8 mouse cellular contexts compared by ENCODE assay signal in genomic region chr5:123682372-123682771, GRCm38 (mm10). TPM values are rescaled to one million over a fixed set of nuclear protein-coding genes. Genes with fewer than 3 reads are reported as not detected.
DNase-seq lines count a peak whose midpoint lies in the region; ATAC-seq and TF ChIP-seq lines count a peak whose summit lies in the region.

No protein-coding gene starts in this region.

- WGBS in embryonic facial prominence, embryonic 13.5 days: 31% methylated on average over 4 of the region's 4 CpGs
- WGBS in intestine, embryonic 16.5 days: 36% methylated on average over 4 of the region's 4 CpGs

- H3K27ac ChIP-seq in left cerebral cortex, adult 2 months: peak overlapping the region; percentile 99; the same call in 1 of the 2 replicates
- H3K27ac ChIP-seq in embryonic facial prominence, embryonic 13.5 days: no peak overlapping the region
- peak overlapping the region; percentile 25; the same call in 1 of the 2 replicates for H3K27ac ChIP-seq in intestine, embryonic 16.5 days (ENCODE audit: low read length)

- H3K4me1 ChIP-seq in embryonic facial prominence, embryonic 13.5 days: peaks cover 24% of the 10 kb centered on the region
- peaks cover 19% of the 10 kb centered on the region for H3K4me1 ChIP-seq in intestine, embryonic 16.5 days (ENCODE audit: control insufficient read depth, insufficient read depth, low read length)

- H3K9me3 ChIP-seq in embryonic facial prominence, embryonic 13.5 days: no peaks in the 10 kb centered on the region
- H3K9me3 ChIP-seq in intestine, embryonic 16.5 days (ENCODE audit: control insufficient read depth, low read length): no peaks in the 10 kb centered on the region

- H3K27me3 ChIP-seq in embryonic facial prominence, embryonic 13.5 days: no peaks in the 10 kb centered on the region
- no peaks in the 10 kb centered on the region for H3K27me3 ChIP-seq in intestine, embryonic 16.5 days (replicated peaks; ENCODE audit: control insufficient read depth, insufficient read depth, low read length)

- no peak overlapping the region for H3K9ac ChIP-seq in embryonic facial prominence, embryonic 13.5 days
- H3K9ac ChIP-seq in intestine, embryonic 16.5 days (ENCODE audit: low read depth, low read length): peak overlapping the region; percentile 44; the same call in 1 of the 2 replicates

- TF ChIP-seq CTCF in left cerebral cortex, adult 2 months (IDR thresholded peaks at IDR 0.05): no peak

- peak overlapping the region; percentile 84 for H3K4me2 ChIP-seq in embryonic facial prominence, embryonic 13.5 days
- H3K4me2 ChIP-seq in intestine, embryonic 16.5 days (ENCODE audit: low read depth, low read length): peak overlapping the region; percentile 93

- no peak for DNase-seq in left cerebral cortex, adult 2 months (ENCODE audit: extremely low spot score in 1 of 2, low spot score in 2 of 2)
- DNase-seq in left cerebral cortex, postnatal 36 days (ENCODE audit: low spot score in 2 of 2): no peak
- DNase-seq in urinary bladder, postnatal 25 days (ENCODE audit: low spot score): no peak
- no peak for DNase-seq in urinary bladder, postnatal 36 days (ENCODE audit: low spot score in 2 of 2)

- intact Hi-C loops in left cerebral cortex, adult 2 months (cut with DNase I): no loop called here
- intact Hi-C loops in left cerebral cortex, postnatal 36 days (cut with DNase I): loop anchor here (5.0 kb wide), 1 partner anchor 55 kb away; no protein-coding TSS in a partner anchor

- peak overlapping the region; percentile 92 for H3K4me3 ChIP-seq in left cerebral cortex, adult 2 months
- peak overlapping the region; percentile 93 for H3K4me3 ChIP-seq in embryonic facial prominence, embryonic 13.5 days
- H3K4me3 ChIP-seq in intestine, embryonic 16.5 days (ENCODE audit: low read length): no peak overlapping the region; the same call in 1 of the 2 replicates

- no peaks in the 10 kb centered on the region; the same call in 1 of the 2 replicates for H3K36me3 ChIP-seq in embryonic facial prominence, embryonic 13.5 days
- no peaks in the 10 kb centered on the region for H3K36me3 ChIP-seq in intestine, embryonic 16.5 days (ENCODE audit: control insufficient read depth, insufficient read depth, low read length)

- ATAC-seq in embryonic facial prominence, embryonic 13.5 days (ENCODE audit: insufficient number of reproducible peaks, insufficient read depth, low FRiP score, low TSS enrichment, low read depth): no peak
- no peak for ATAC-seq in intestine, embryonic 16.5 days
- peak; percentile 83 for ATAC-seq in monocyte, adult 5-6 weeks (replicated peaks; ENCODE audit: insufficient number of reproducible peaks, low FRiP score, low TSS enrichment, poor library complexity, severe bottlenecking)
- no peak for ATAC-seq in frontal cortex, adult (ENCODE audit: low TSS enrichment)

RNA-seq across cellular contexts. Expression of gene Clip1, which starts 2.0 kb away (rescaled TPM):
- total RNA-seq in left cerebral cortex, adult 2 months (2021): 100 to 1,000 TPM; 139 TPM
- 100 to 1,000 TPM; 117 to 144 TPM for total RNA-seq in left cerebral cortex, postnatal 36 days (2021)
- polyA plus RNA-seq in embryonic facial prominence, embryonic 13.5 days (2015; fragmentation: Nextera tagmentation; extraction: Ambion mirVana): 41.8 and 48.6 TPM in 2 replicates
- polyA plus RNA-seq in intestine, embryonic 16.5 days (2015; fragmentation: Nextera tagmentation; extraction: Ambion mirVana): 20.6 and 23.7 TPM in 2 replicates
- 187 to 211 TPM (median 206 TPM) in 3 replicates for total RNA-seq in monocyte, adult 5-6 weeks (2017)

RNA-seq across cellular contexts. Expression of gene Zcchc8, which starts 38.5 kb away (rescaled TPM):
- total RNA-seq in left cerebral cortex, adult 2 months (2021): 10 to 100 TPM; 40.5 to 47.3 TPM
- total RNA-seq in left cerebral cortex, postnatal 36 days (2021): 10 to 100 TPM; 39.5 to 49.0 TPM
- 94.1 and 96.2 TPM in 2 replicates for polyA plus RNA-seq in embryonic facial prominence, embryonic 13.5 days (2015; fragmentation: Nextera tagmentation; extraction: Ambion mirVana)
- 50.9 and 54.8 TPM in 2 replicates for polyA plus RNA-seq in intestine, embryonic 16.5 days (2015; fragmentation: Nextera tagmentation; extraction: Ambion mirVana)
- 85.0 to 187 TPM (median 163 TPM) in 3 replicates for total RNA-seq in monocyte, adult 5-6 weeks (2017)
